Mouse (Mus musculus): Measurements from ENCODE around the gene Rbp2.

DNA sequence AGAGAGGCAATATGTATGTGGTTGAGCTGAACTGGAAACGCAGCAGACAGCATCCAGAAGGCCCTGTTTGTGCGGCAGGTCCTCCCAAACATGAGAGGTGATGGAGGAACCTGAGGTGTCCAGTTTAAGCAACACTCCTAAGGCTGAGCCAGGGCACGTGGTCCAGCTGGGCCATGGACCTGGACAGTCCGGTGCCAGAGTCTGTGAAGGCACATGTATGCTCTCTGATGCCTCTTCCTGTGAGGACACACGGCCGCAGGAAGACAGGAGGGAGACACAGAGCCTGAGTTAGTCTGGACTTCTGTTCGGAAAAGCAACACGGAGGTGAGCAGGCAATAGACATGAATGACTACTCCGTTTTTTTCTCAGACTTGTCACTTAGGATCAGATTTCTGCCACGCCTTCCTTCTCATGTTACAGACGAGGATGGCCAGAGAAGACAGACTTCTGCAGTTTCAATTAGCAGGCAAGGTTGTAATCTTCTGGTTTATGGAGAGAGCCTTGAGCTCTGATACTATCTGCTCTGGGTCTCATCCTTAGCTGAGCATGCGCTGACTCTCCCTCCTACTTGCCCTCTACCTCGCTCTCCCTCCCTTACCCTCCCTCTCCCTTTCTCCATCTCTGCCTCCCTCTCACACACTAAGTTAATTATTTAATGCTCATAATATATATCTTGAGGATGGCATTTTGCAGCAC lies 52.2 kb downstream of the Rbp2 start:
- TF ChIP-seq CTCF (IDR thresholded peaks at IDR 0.05; ENCODE audit: extremely low read depth, insufficient read depth, insufficient read length, insufficient replicate concordance) (no peak), POLR2A (IDR thresholded peaks at IDR 0.05; ENCODE audit: low read depth, low read length) (no peak)
